Mouse (Mus musculus) myocyte (in vitro differentiated cells): ENCODE measurements around the gene Tcaim.

Experiments used
- CEBPB ChIP-seq: IDR thresholded peaks from 2 replicates; pipeline ENCODE4 v1.6.1; 2011; ENCODE audit warnings: mild to moderate bottlenecking, moderate library complexity; ENCODE audit not compliant: poor library complexity, insufficient read depth, severe bottlenecking
- MYOD1 ChIP-seq, 3 experiments: IDR thresholded peaks; one replicate each; pipeline ENCODE4 v1.6.1; 2011; ENCODE audit warnings: control low read depth in 2 of 3, low read depth in 2 of 3, mild to moderate bottlenecking in 2 of 3, moderate library complexity in 1 of 3; ENCODE audit not compliant: insufficient read length in 2 of 3, control insufficient read depth in 1 of 3
- MYOG ChIP-seq, 3 experiments: IDR thresholded peaks; one replicate each; pipeline ENCODE4 v1.6.1; 2011; ENCODE audit warnings: control low read depth in 2 of 3, low read depth in 2 of 3, mild to moderate bottlenecking in 2 of 3; ENCODE audit not compliant: insufficient read length in 2 of 3, control insufficient read depth in 1 of 3, insufficient read depth in 1 of 3
- POLR2A ChIP-seq: IDR thresholded peaks from one replicate; pipeline ENCODE4 v1.6.1; 2011; ENCODE audit warnings: low read depth, mild to moderate bottlenecking, control low read depth, moderate library complexity; ENCODE audit not compliant: insufficient read length

DNA sequence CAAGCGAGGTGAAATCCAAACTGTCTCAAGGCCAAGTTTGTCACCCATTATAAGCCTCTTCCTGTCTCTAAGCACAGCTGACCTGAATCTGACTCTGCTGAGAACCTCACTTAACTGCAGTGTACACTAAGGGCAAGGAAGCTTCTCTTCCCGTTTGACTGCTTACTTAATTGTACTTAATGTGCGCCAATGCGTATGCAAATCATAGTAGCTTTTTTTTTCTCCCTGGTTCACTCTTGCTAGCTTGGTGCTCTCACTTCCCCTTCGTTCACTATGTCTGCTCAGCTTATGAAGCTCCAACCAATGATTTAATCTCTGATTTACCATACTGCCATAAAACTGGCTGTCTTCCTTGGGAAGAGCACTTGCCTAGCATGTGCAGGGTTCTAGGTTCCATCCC is 20.1 kb upstream of the Tcaim start:
- TF ChIP-seq MYOD1 (IDR thresholded peaks at IDR 0.05; ENCODE audit: control insufficient read depth in 1 of 3, insufficient read length in 2 of 3, low read depth in 2 of 3) (no peak), POLR2A (no peak), MYOG (IDR thresholded peaks at IDR 0.05; ENCODE audit: control insufficient read depth in 1 of 3, insufficient read depth in 1 of 3, insufficient read length in 2 of 3, low read depth in 2 of 3) (no peak), CEBPB (no peak)
